Mouse (Mus musculus): ENCODE measurements around the gene Ap4b1.

DNA sequence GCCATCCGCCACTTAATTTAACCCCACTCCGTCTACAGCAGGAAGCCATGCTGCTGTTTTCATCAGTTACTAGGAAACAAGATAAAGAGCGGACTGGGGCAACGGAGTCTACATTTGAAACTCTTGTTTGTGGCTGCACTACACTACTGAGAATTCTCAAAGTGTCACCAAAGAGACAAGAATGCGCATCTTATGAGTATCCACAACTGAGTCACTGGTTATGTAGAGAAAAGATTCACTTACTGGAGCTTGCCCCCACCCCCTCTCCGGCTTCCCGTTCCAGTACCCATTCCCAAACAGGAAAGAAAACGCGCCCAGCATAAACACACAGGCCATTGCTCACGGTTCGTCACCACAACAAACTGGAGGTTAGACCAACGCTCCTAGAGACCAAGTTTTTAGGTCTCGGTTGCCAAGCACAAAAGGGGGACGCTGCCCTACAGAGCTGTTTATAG, 19.4 kb upstream of the Ap4b1 start:
- no peak for TF ChIP-seq CTCF (IDR thresholded peaks at IDR 0.05; ENCODE audit: low read depth, low read length)
- TF ChIP-seq POLR2A (IDR thresholded peaks at IDR 0.05; ENCODE audit: extremely low read depth, insufficient read depth, low read length) = no peak

Measured in liver, adult 2 months (tissue).